Mouse (Mus musculus): ENCODE data around the gene Stat6. TPM values are rescaled to one million over a fixed set of nuclear protein-coding genes. Genes with fewer than 3 reads are reported as not detected.

The Stat6 gene
- polyA plus RNA-seq, 1 experiment, result 7.4 TPM

DNA sequence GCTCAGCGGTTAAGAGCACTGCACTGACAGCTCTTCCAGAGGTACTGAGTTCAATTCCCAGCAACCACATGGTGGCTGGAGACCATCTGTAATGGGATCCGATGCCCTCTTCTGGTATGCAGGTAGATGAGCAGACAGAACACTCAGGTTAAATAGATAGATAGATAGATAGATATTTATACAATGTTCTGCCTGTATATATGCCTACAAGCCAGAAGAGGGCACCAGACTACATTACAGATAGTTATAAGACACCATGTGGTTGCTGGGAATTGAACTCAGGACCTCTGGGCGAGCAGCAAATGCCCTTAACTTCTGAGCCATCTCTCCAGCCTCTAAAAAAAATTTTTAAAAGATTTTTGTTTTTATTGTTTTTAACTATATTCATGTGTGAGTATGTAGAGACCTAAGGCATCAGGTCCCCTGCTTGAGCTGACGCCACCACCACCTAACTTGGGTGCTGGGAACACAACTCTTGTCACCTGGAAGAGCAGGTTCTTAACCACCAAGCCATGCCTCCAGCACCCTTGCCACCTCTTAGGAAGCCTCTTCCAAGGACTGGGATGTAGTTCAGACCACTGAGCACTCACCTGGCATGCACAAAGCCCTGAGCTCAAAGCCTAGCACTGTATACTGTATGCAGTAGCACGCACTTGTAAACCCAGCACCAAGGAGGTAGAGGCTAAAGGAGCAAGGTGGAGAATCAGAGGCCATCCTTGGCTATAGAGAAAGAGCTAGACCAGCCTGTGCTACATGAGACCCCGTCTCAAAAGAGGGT lies 19.2 kb upstream of the Stat6 start:
- TF ChIP-seq POLR2A (IDR thresholded peaks at IDR 0.05; ENCODE audit: borderline replicate concordance, extremely low read depth, insufficient read depth, insufficient read length, poor library complexity, severe bottlenecking) (no peak), CTCF (IDR thresholded peaks at IDR 0.05; ENCODE audit: borderline replicate concordance, extremely low read depth, insufficient read depth, insufficient read length) (no peak)
- no peak for DNase-seq (ENCODE audit: low read depth)

DNA sequence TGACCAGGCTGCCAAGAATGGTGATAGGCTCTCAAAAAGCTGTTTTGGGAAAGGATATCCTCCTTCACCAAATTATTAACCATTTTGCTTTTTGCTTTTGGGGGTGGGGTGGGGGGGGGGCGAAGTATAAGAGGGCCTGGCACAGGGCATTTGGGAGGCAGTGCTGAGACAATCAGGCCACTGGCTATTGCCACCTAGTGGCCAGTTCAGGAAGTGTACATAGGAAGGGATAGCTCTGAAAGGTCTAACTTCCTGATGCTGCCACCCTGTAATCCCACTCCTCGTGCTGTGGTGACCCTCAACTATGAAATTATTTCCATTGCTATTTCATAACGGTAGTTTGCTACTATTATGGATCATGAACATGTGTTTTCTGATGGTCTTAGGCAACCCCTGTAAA lies 16.4 kb upstream of the Stat6 start:
- DNase-seq (ENCODE audit: low read depth), result no peak
- TF ChIP-seq CTCF (IDR thresholded peaks at IDR 0.05; ENCODE audit: borderline replicate concordance, extremely low read depth, insufficient read depth, insufficient read length), result peak; percentile 45; the same call in 1 of the 2 replicates
- TF ChIP-seq POLR2A (IDR thresholded peaks at IDR 0.05; ENCODE audit: borderline replicate concordance, extremely low read depth, insufficient read depth, insufficient read length, poor library complexity, severe bottlenecking), result no peak

DNA sequence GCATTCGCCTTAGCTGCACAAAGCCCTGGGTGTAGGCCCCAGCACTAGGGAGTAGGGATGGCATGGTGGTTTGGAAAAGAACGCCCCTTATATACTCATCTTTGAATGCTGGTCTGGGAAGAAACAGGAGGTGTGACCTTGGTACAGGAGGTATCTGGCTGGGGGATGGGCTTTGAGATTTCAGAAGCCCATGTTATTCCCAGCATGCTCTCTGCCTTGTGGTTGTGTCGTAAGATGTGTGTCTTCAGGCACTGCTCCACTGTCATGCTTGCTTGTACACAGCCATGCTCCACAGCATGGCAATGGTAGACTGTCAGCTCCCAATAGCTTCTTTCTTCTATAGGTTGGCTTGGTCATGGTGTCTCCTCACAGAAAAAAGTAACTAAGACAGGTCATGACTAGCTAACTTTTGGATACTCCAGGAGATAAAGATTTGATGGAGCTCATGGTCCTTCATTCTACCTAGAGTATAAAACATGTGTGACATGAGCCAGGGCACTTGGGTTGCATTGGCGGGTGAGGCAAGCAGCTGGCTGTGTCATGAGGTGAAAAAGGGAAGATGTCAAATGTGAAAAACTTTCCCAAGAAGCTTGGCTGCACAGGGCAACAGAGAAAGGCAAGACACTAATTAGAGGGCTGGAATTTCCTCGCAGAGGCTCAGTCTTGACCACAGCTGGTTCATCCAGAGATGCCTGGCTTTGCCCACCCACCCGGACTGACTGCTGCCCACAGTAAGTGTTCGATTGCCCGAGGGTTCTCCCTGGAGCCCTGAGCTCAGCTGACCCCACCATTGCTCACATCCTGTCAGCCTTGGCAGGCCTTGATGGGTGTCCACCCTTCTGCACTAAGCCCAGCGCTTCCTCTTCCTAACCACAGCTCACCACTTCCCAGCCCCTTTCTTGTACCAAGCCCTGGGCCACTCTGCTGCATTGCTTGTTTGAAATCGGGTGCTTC lies 11.2 kb upstream of the Stat6 start:
- TF ChIP-seq CTCF (IDR thresholded peaks at IDR 0.05; ENCODE audit: borderline replicate concordance, extremely low read depth, insufficient read depth, insufficient read length) (no peak), POLR2A (IDR thresholded peaks at IDR 0.05; ENCODE audit: borderline replicate concordance, extremely low read depth, insufficient read depth, insufficient read length, poor library complexity, severe bottlenecking) (no peak)
- DNase-seq (ENCODE audit: low read depth), result no peak

- no peak for DNase-seq (ENCODE audit: low read depth)
- TF ChIP-seq CTCF (IDR thresholded peaks at IDR 0.05; ENCODE audit: borderline replicate concordance, extremely low read depth, insufficient read depth, insufficient read length) (no peak), POLR2A (IDR thresholded peaks at IDR 0.05; ENCODE audit: borderline replicate concordance, extremely low read depth, insufficient read depth, insufficient read length, poor library complexity, severe bottlenecking) (no peak)
Measured at GRCm38 (mm10) chr10:127632668-127633271, 10.0 kb upstream of the Stat6 start.

DNA sequence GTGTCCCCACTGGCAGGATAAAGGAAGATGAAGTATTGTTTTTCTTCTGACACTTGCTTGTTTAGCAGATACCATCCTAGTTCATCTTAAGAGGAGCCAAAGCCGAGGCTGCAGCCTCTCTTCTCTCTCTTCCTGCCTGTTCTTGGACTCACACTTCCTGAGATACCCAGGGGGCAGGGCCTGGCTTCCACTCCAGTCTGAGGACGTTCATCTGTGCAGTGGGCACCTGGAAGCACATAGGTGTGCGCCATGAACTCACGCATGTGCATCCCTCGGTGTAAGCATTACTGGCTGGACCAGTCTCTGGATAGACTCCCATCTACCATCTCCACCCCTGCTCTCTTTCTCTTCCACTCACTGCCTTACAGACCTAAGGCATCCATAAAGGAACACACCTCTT lies 2.4 kb upstream of the Stat6 start:
- no peak for TF ChIP-seq POLR2A (IDR thresholded peaks at IDR 0.05; ENCODE audit: borderline replicate concordance, extremely low read depth, insufficient read depth, insufficient read length, poor library complexity, severe bottlenecking)
- no peak for TF ChIP-seq CTCF (IDR thresholded peaks at IDR 0.05; ENCODE audit: borderline replicate concordance, extremely low read depth, insufficient read depth, insufficient read length)
- no peak for DNase-seq (ENCODE audit: low read depth)

DNA sequence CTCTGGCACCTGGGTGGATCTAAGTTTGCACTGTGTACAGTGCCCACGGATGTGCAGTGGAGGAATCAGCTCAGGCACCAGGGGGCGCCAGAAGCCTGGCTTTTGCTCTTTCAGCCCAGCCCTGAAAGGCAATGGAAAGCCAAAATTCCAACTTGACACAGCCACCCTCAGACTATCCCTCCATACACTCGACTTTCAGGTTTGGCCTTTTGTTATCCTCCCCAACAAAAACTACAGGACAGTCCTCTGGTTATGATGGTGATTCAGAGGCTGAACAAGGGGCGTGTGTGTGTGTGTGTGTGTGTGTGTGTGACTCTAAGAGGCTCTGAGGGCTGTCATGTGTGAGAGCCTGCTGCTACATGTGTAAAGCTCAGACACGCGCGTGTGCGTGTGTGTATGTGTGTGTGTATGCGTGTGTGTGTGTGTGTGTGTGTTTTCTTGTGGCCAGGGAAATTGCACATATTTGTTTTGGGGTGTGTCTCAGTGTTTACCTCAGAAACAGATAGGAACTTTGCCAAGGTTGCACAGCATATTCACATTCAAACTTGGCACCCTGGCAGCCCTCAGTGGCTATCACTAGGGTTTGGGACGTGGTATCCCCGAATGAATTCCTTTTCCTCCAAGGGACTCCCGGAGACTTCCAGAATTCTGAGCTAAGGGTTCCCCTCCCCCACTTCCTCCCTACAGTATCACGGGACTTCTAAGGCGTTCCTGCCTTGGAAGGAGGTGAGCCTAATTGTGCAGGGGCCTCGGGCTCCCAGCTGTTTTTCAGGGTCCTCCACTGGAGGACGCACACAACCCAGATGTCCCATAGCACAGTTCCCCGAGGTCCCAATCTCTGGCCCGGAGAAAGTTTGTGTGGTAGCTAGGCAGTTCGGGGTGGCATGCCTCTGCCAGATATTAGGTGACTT lies 670 bp upstream of the Stat6 start:
- peak; percentile 76 for DNase-seq (ENCODE audit: low read depth)
- TF ChIP-seq CTCF (IDR thresholded peaks at IDR 0.05; ENCODE audit: borderline replicate concordance, extremely low read depth, insufficient read depth, insufficient read length) (peak; percentile 93), POLR2A (IDR thresholded peaks at IDR 0.05; ENCODE audit: borderline replicate concordance, extremely low read depth, insufficient read depth, insufficient read length, poor library complexity, severe bottlenecking) (no peak)

- DNase-seq (ENCODE audit: low read depth), result peak; percentile 50
Measured at GRCm38 (mm10) chr10:127643553-127644238, 910 bp downstream of the Stat6 start.

DNA sequence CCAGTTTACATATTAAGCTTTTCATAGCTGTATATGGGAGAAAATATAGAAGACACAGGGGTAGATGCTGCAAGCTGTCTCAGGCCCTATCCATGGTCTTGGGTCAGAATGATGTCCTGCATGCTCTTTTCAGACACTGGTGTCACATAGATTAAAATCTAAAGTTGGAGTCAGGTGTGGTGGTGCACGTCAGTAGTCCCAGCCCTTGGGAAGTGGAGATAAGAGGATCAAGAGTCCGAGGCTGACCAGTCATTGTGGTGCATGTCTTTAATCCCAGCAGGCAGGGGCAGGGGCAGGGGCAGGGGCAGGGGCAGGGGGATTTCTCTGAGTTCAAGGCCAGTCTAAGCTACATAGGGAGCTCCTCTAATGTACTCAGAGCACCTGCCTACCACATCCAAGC lies 3.0 kb downstream of the Stat6 start:
- DNase-seq (ENCODE audit: low read depth), result no peak
- no peak for TF ChIP-seq POLR2A (IDR thresholded peaks at IDR 0.05; ENCODE audit: borderline replicate concordance, extremely low read depth, insufficient read depth, insufficient read length, poor library complexity, severe bottlenecking)
- no peak for TF ChIP-seq CTCF (IDR thresholded peaks at IDR 0.05; ENCODE audit: borderline replicate concordance, extremely low read depth, insufficient read depth, insufficient read length)

More at GRCm38 (mm10) chr10:127643553-127644238, 910 bp downstream of the Stat6 start:
- TF ChIP-seq POLR2A (IDR thresholded peaks at IDR 0.05; ENCODE audit: borderline replicate concordance, extremely low read depth, insufficient read depth, insufficient read length, poor library complexity, severe bottlenecking) (no peak), CTCF (IDR thresholded peaks at IDR 0.05; ENCODE audit: borderline replicate concordance, extremely low read depth, insufficient read depth, insufficient read length) (no peak)

DNA sequence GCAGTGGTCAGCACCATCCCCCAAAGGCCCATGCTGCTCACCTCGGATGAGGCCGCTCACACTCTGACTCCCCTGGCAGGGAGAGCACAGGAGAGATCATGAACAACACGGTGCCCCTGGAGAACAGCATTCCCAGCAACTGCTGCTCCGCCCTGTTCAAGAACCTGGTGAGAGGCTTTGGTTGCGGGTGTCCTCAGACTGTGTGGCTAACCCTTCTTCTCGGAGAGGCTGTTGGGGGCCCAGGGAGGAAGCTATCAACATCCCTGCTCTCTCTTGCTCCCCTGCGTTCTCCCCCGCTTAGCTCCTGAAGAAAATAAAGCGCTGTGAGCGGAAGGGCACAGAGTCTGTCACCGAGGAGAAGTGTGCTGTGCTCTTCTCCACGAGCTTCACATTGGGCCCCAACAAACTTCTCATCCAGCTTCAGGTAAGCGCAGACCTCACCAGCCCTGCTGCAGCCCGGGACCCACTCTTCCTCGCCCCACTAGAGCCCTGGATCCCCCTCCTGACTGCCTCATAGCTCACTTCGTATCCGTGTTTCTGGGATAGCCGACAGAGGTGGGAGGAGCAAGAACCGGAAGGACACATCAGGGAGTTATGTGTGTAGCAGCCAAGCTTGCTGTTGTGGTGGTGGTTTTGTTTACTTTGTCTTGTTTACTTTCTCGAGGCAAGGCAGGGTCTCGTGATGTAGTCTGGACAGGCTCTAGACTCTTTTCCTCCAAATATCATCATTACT lies 10.3 kb downstream of the Stat6 start:
- TF ChIP-seq POLR2A (IDR thresholded peaks at IDR 0.05; ENCODE audit: borderline replicate concordance, extremely low read depth, insufficient read depth, insufficient read length, poor library complexity, severe bottlenecking) (no peak), CTCF (IDR thresholded peaks at IDR 0.05; ENCODE audit: borderline replicate concordance, extremely low read depth, insufficient read depth, insufficient read length) (no peak)
- DNase-seq (ENCODE audit: low read depth), result no peak

Data from brain, embryonic 14.5 days (tissue).